Mouse (Mus musculus) heart, embryonic 14.5 days (tissue): ENCODE results near the gene Wdr89. TPM values are rescaled to one million over a fixed set of nuclear protein-coding genes. Genes with fewer than 3 reads are reported as not detected.

Experiments
- ATAC-seq: fragments of 200-750 bp; cut with Nextera tagmentation; 2 replicates; pipeline ENCODE4 v1.8.0; 2017; ENCODE audit warnings: low read depth, moderate TSS enrichment; ENCODE audit not compliant: insufficient number of reproducible peaks, insufficient read depth, low FRiP score
- H3K27ac ChIP-seq, 2 experiments: fragments of 200-500 bp in 1 of 2; fragments of 300-500 bp in 1 of 2; sonication (generic) in 1 of 2; replicated peaks in 1 of 2; 2 replicates each; pipeline ENCODE4 v1.5.1; 2012 to 2014; ENCODE audit warnings: low read depth in 2 of 2, low read length in 2 of 2, control low read depth in 1 of 2, mild to moderate bottlenecking in 1 of 2, mixed read lengths in 1 of 2; ENCODE audit not compliant: control insufficient read depth in 1 of 2, insufficient read depth in 1 of 2
- H3K27me3 ChIP-seq: fragments of 300-500 bp; sonication (generic); 2 replicates; pipeline ENCODE4 v1.6.1; 2014; ENCODE audit warnings: mild to moderate bottlenecking, low read length, control low read depth; ENCODE audit not compliant: control insufficient read depth, insufficient read depth
- H3K36me3 ChIP-seq: fragments of 300-500 bp; sonication (generic); 2 replicates; pipeline ENCODE4 v1.6.1; 2014; ENCODE audit warnings: mild to moderate bottlenecking, control low read depth, low read length, mixed read lengths; ENCODE audit not compliant: control insufficient read depth, insufficient read depth
- H3K4me1 ChIP-seq, 2 experiments: fragments of 200-500 bp in 1 of 2; fragments of 300-500 bp in 1 of 2; sonication (generic) in 1 of 2; 2 replicates each; pipeline ENCODE4 v1.6.1; 2012 to 2014; ENCODE audit warnings: low read length in 2 of 2, control low read depth in 1 of 2, mixed read lengths in 1 of 2; ENCODE audit not compliant: control insufficient read depth in 2 of 2, insufficient read depth in 2 of 2
- H3K4me2 ChIP-seq: fragments of 300-500 bp; sonication (generic); 2 replicates; pipeline ENCODE4 v1.6.1; 2014; ENCODE audit warnings: mild to moderate bottlenecking, low read length
- H3K4me3 ChIP-seq, 2 experiments: fragments of 200-500 bp in 1 of 2; fragments of 300-500 bp in 1 of 2; sonication (generic) in 1 of 2; 2 replicates each; pipeline ENCODE4 v1.5.1; 2012 to 2014; ENCODE audit warnings: low read length in 2 of 2, mild to moderate bottlenecking in 2 of 2, control low read depth in 1 of 2, low read depth in 1 of 2, moderate library complexity in 1 of 2; ENCODE audit not compliant: control insufficient read depth in 1 of 2, insufficient read depth in 1 of 2
- H3K9ac ChIP-seq: fragments of 300-500 bp; sonication (generic); 2 replicates; pipeline ENCODE4 v1.6.1; 2014; ENCODE audit warnings: mild to moderate bottlenecking, low read length
- H3K9me3 ChIP-seq: fragments of 300-500 bp; sonication (generic); 2 replicates; pipeline ENCODE4 v1.6.1; 2016; ENCODE audit warnings: low read length, control low read depth; ENCODE audit not compliant: control insufficient read depth
- WGBS: fragments of 180-500 bp; shearing (Covaris S2); extraction: QIAGEN DNeasy Blood & Tissue Kit; methylation state at CpG from one replicate; pipeline ENCODE4 v1.1.7; 2014; 5-methylcytosine and 5-hydroxymethylcytosine counted together
- polyA plus RNA-seq: library from polyadenylated mRNA; unstranded; fragments of >200 nt; fragmentation: Nextera tagmentation; extraction: Ambion mirVana; gene quantifications from 2 replicates; pipeline ENCODE4 v1.2.1, GENCODE M21; 2014

The Wdr89 gene
- polyA plus RNA-seq, 1 experiment from 2014 or later, result 7.6 TPM

- 88% methylated on average over 2 of the region's 2 CpGs for WGBS
- H3K27ac ChIP-seq, result no peak overlapping the region
- no peak overlapping the region for H3K4me3 ChIP-seq
- no peak for ATAC-seq
- H3K36me3 ChIP-seq, result no peaks in the 10 kb centered on the region
- no peak overlapping the region; the same call in 1 of the 2 replicates for H3K9ac ChIP-seq
- peaks cover 6 to 18% of the 10 kb centered on the region in 2 experiments for H3K4me1 ChIP-seq
- no peaks in the 10 kb centered on the region for H3K9me3 ChIP-seq
- H3K27me3 ChIP-seq, result no peaks in the 10 kb centered on the region
- peak overlapping the region; percentile 91 for H3K4me2 ChIP-seq
Observed at GRCm38 (mm10) chr12:75668221-75668620, 1.1 kb downstream of the Wdr89 start.

- H3K27me3 ChIP-seq, result no peaks in the 10 kb centered on the region
- no peaks in the 10 kb centered on the region for H3K9me3 ChIP-seq
- no peak overlapping the region for H3K4me2 ChIP-seq
- H3K4me3 ChIP-seq, result no peak overlapping the region
- ATAC-seq, result no peak
- no peaks in the 10 kb centered on the region for H3K36me3 ChIP-seq
- peaks cover 6 to 18% of the 10 kb centered on the region in 2 experiments for H3K4me1 ChIP-seq
- H3K27ac ChIP-seq, result no peak overlapping the region
- no peak overlapping the region for H3K9ac ChIP-seq
Observed at GRCm38 (mm10) chr12:75666939-75667338, 2.4 kb downstream of the Wdr89 start.

GRCm38 (mm10) chr12:75664516-75664810 lies 4.9 kb downstream of the Wdr89 start:
- ATAC-seq, result no peak
- Histone ChIP-seq H3K4me2 (no peak overlapping the region), H3K9ac (no peak overlapping the region), H3K4me3 (no peak overlapping the region), H3K27ac (no peak overlapping the region), H3K27me3 (no peaks in the 10 kb centered on the region), H3K9me3 (no peaks in the 10 kb centered on the region), H3K36me3 (no peaks in the 10 kb centered on the region), H3K4me1 (peaks cover 3 to 6% of the 10 kb centered on the region in 2 experiments; a peak in 3 of 4 replicates)
- 38% methylated on average over 6 of the region's 6 CpGs for WGBS

GRCm38 (mm10) chr12:75663646-75664515 lies 5.5 kb downstream of the Wdr89 start:
- 72% methylated on average over 12 of the region's 13 CpGs for WGBS
- Histone ChIP-seq H3K4me2 (no peak overlapping the region), H3K4me1 (peaks cover 3 to 5% of the 10 kb centered on the region in 2 experiments; a peak in 3 of 4 replicates), H3K9ac (no peak overlapping the region), H3K9me3 (no peaks in the 10 kb centered on the region), H3K27ac (no peak overlapping the region), H3K4me3 (no peak overlapping the region), H3K27me3 (no peaks in the 10 kb centered on the region), H3K36me3 (no peaks in the 10 kb centered on the region)
- ATAC-seq, result no peak

GRCm38 (mm10) chr12:75662376-75662775 lies 7.0 kb downstream of the Wdr89 start:
- no peak overlapping the region for H3K4me2 ChIP-seq
- H3K4me1 ChIP-seq, result 0 out of 4 replicates have a peak, but pooled peaks cover 0 to 3% of the 10 kb centered on the region in 2 experiments
- no peak overlapping the region for H3K27ac ChIP-seq
- no peak for ATAC-seq
- H3K9ac ChIP-seq, result no peak overlapping the region
- H3K27me3 ChIP-seq, result no peaks in the 10 kb centered on the region
- 81% methylated on average over 1 of the region's 1 CpGs for WGBS
- H3K9me3 ChIP-seq, result no peaks in the 10 kb centered on the region
- H3K36me3 ChIP-seq, result no peaks in the 10 kb centered on the region
- no peak overlapping the region for H3K4me3 ChIP-seq

- H3K4me3 ChIP-seq, result no peak overlapping the region
- no peaks in the 10 kb centered on the region for H3K9me3 ChIP-seq
- WGBS, result 31% methylated on average over 6 of the region's 6 CpGs
- H3K27ac ChIP-seq, result no peak overlapping the region
- 0 out of 4 replicates have a peak, but pooled peaks cover 0 to 3% of the 10 kb centered on the region in 2 experiments for H3K4me1 ChIP-seq
- H3K4me2 ChIP-seq, result no peak overlapping the region
- ATAC-seq, result no peak
- no peak overlapping the region for H3K9ac ChIP-seq
- no peaks in the 10 kb centered on the region for H3K27me3 ChIP-seq
- H3K36me3 ChIP-seq, result no peaks in the 10 kb centered on the region
Observed at GRCm38 (mm10) chr12:75658403-75658802, 10.9 kb downstream of the Wdr89 start.

GRCm38 (mm10) chr12:75656580-75656979 lies 12.8 kb downstream of the Wdr89 start:
- no peaks in the 10 kb centered on the region for H3K9me3 ChIP-seq
- no peak overlapping the region for H3K27ac ChIP-seq
- H3K4me1 ChIP-seq, result 0 out of 4 replicates have a peak, but pooled peaks cover 0 to 3% of the 10 kb centered on the region in 2 experiments
- no peaks in the 10 kb centered on the region for H3K36me3 ChIP-seq
- WGBS, result 27% methylated on average over 3 of the region's 3 CpGs
- no peak overlapping the region for H3K9ac ChIP-seq
- H3K4me3 ChIP-seq, result no peak overlapping the region
- H3K4me2 ChIP-seq, result no peak overlapping the region
- no peaks in the 10 kb centered on the region for H3K27me3 ChIP-seq
- ATAC-seq, result no peak
